26 mouse cellular contexts compared by ENCODE assay signal in genomic region chr9:50491531-50492045, GRCm38 (mm10). TPM values are rescaled to one million over a fixed set of nuclear protein-coding genes. Genes with fewer than 3 reads are reported as not detected.
DNase-seq lines count a peak whose midpoint lies in the region; ATAC-seq and TF ChIP-seq lines count a peak whose summit lies in the region.
"Had no signal": no experiment of that assay in that cellular context is flagged by ENCODE, and none has a peak within 500 bp of the region (broad histone marks: within the 10 kb centered on the region; RNA-seq: fewer than 3 reads in every experiment).

No protein-coding gene starts in this region.

- ATAC-seq in CD4-positive, CD25-positive, alpha-beta regulatory T cell, adult 4 months, result no peak
- ATAC-seq: forebrain, embryonic 16.5 days; hindbrain, postnatal 0 days; intestine, embryonic 16.5 days; Patski had no signal

- TF ChIP-seq POLR2A in myocyte (IDR thresholded peaks at IDR 0.05; ENCODE audit: insufficient read length, low read depth), result no peak

- H3ac ChIP-seq in myocyte (ENCODE audit: control insufficient read depth, insufficient read length), result no peak overlapping the region

- H3K4me2 ChIP-seq in myocyte (ENCODE audit: low read depth), result peak overlapping the region; percentile 54
- H3K4me2 ChIP-seq: embryonic facial prominence, embryonic 13.5 days; forebrain, embryonic 12.5 days; heart, embryonic 11.5 days; heart, embryonic 15.5 days; hindbrain, embryonic 13.5 days had no signal

- intact Hi-C loops in left cerebral cortex, postnatal 25 days (cut with DNase I), result no loop called here
- intact Hi-C loops in gastrocnemius, postnatal 36 days (cut with DNase I), result no loop called here

- no peaks in the 10 kb centered on the region for H3K79me2 ChIP-seq in myocyte (ENCODE audit: control insufficient read depth, insufficient read depth)

- H3K36me3 ChIP-seq in myocyte (ENCODE audit: control insufficient read depth, insufficient read depth), result no peaks in the 10 kb centered on the region
- H3K36me3 ChIP-seq: embryonic facial prominence, embryonic 13.5 days; forebrain, embryonic 12.5 days; G1E; heart, embryonic 15.5 days; hindbrain, embryonic 13.5 days had no signal

- no peak overlapping the region for H3K4me3 ChIP-seq in myocyte
- H3K4me3 ChIP-seq: embryonic facial prominence, embryonic 13.5 days; forebrain, embryonic 12.5 days; heart, adult 2 months; heart, embryonic 15.5 days; hindbrain, embryonic 13.5 days had no signal

- no peaks in the 10 kb centered on the region for H3K27me3 ChIP-seq in myocyte (ENCODE audit: control insufficient read depth, insufficient read depth, insufficient read length)
- H3K27me3 ChIP-seq: embryonic facial prominence, embryonic 13.5 days; forebrain, embryonic 12.5 days; heart, embryonic 15.5 days; hindbrain, embryonic 13.5 days; Patski had no signal

- DNase-seq in CD4-positive, CD25-positive, alpha-beta regulatory T cell, adult 2 months (ENCODE audit: low read depth, low spot score), result peak; percentile 15
- DNase-seq in CD4-positive helper T cell, adult 2 months (ENCODE audit: low read depth, low spot score), result peak; percentile 8
- peak; percentile 19 for DNase-seq in NIH3T3 (ENCODE audit: low read depth)
- DNase-seq in left cerebral cortex, adult 8-10 months (ENCODE audit: low spot score in 2 of 2), result no peak
- no peak for DNase-seq in left cerebral cortex, postnatal 25 days (ENCODE audit: low spot score in 2 of 2)
- DNase-seq in gastrocnemius, postnatal 36 days, result no peak
- DNase-seq: adrenal gland, adult 8-10 months; adrenal gland, postnatal 36 days; cerebellum, adult 8-10 months; cerebellum, postnatal 25 days; gastrocnemius, postnatal 10 days; heart, adult 2 months; heart, postnatal 14 days had no signal

TF ChIP-seq in myocyte, 11 proteins besides CTCF, POLR2A, EP300 and RAD21:
- TF ChIP-seq MAX (IDR thresholded peaks at IDR 0.05; ENCODE audit: low read depth) (no peak), POLR2AphosphoS2 (IDR thresholded peaks at IDR 0.05; ENCODE audit: insufficient read length, low read depth) (no peak), CEBPB (IDR thresholded peaks at IDR 0.05; ENCODE audit: insufficient read depth, poor library complexity, severe bottlenecking) (no peak), REST (IDR thresholded peaks at IDR 0.05; ENCODE audit: insufficient read depth, insufficient read length) (no peak), MYOD1 (IDR thresholded peaks at IDR 0.05; ENCODE audit: control insufficient read depth in 1 of 3, insufficient read length in 2 of 3, low read depth in 2 of 3) (peak in 2 of 3 experiments; percentile 59 to 82), TCF12 (IDR thresholded peaks at IDR 0.05; ENCODE audit: insufficient read depth, poor library complexity, severe bottlenecking) (peak; percentile 28), MYOG (IDR thresholded peaks at IDR 0.05; ENCODE audit: control insufficient read depth in 1 of 3, insufficient read depth in 1 of 3, insufficient read length in 2 of 3, low read depth in 2 of 3) (peak in 1 of 3 experiments; percentile 74), USF1 (IDR thresholded peaks at IDR 0.05; ENCODE audit: low read depth) (no peak), E2F4 (IDR thresholded peaks at IDR 0.05; ENCODE audit: insufficient read depth) (no peak), SRF (IDR thresholded peaks at IDR 0.05; ENCODE audit: control insufficient read depth, insufficient read length, low read depth) (no peak), TCF3 (IDR thresholded peaks at IDR 0.05; ENCODE audit: insufficient read length, low read depth) (no peak)

RNA-seq across cellular contexts. Expression of gene Plet1, which starts 2.7 kb away (rescaled TPM):
- under 1 TPM in 1 of 2 experiments, not detected in 1; 0.48 TPM for polyA plus RNA-seq in CD4-positive, CD25-positive, alpha-beta regulatory T cell, adult 4 months (2017; shearing (Covaris generic))
- polyA plus RNA-seq in myocyte (2012; fragmentation: generic; extraction: Trizol), result 7.9 TPM
- not detected for total RNA-seq in left cerebral cortex, adult 8-10 months (2022)
- under 1 TPM in 1 of 2 experiments, not detected in 1; 0.21 TPM for total RNA-seq in left cerebral cortex, postnatal 25 days (2021)
- not detected for total RNA-seq in gastrocnemius, postnatal 36 days (2021)
- total RNA-seq: adrenal gland, postnatal 36 days; G1E; gastrocnemius, postnatal 10 days; hematopoietic stem cell, adult 5-6 weeks had no signal

RNA-seq across cellular contexts. Expression of gene Pts, which starts 36.9 kb away (rescaled TPM):
- polyA plus RNA-seq in CD4-positive, CD25-positive, alpha-beta regulatory T cell, adult 4 months (2017; shearing (Covaris generic)), result 100 to 1,000 TPM; 104 to 120 TPM
- polyA plus RNA-seq in myocyte (2012; fragmentation: generic; extraction: Trizol), result 29.4 TPM
- 10 to 100 TPM; 28.2 to 31.7 (median 29.5) TPM for total RNA-seq in left cerebral cortex, adult 8-10 months (2022)
- 10 to 100 TPM; 27.6 to 29.8 TPM for total RNA-seq in left cerebral cortex, postnatal 25 days (2021)
- 10 to 100 TPM in 1 of 2 experiments, 1 to 10 TPM in 1; 9.5 to 10.0 TPM for total RNA-seq in gastrocnemius, postnatal 36 days (2021)

Comparison
In these comparisons a context has a peak if more than half of its experiments do, and no peak if none do; other contexts are left out.
1. DNase-seq: peak in CD4-positive, CD25-positive, alpha-beta regulatory T cell, adult 2 months (single experiment), CD4-positive helper T cell, adult 2 months (single experiment) and NIH3T3 (single experiment); none in left cerebral cortex, adult 8-10 months (0 of 2), left cerebral cortex, postnatal 25 days (0 of 2) and gastrocnemius, postnatal 36 days (0 of 2).